Mouse (Mus musculus) adrenal gland, adult (tissue): ENCODE data around the gene Dcaf12.
A peak's percentile ranks its signal among the peaks of the same experiment; 100 is the strongest.

ENCODE experiments used
- DNase-seq, 2 experiments: peaks; one replicate each; pipeline ENCODE4 v3.0.0; 2022 to 2023; ENCODE audit warnings: low spot score in 1 of 2; ENCODE audit not compliant: inconsistent age in 2 of 2

Gene Dcaf12

GRCm38 (mm10) chr4:41253756-41254155 lies 60.9 kb downstream of the Dcaf12 start:
- peak in 1 of 2 experiments; percentile 35 for DNase-seq

- DNase-seq: no peak
These were observed 69.3 kb downstream of the Dcaf12 start for GRCm38 (mm10) chr4:41245408-41245807.
